Mouse (Mus musculus) liver, adult 2 months (tissue): ENCODE data around the gene Mtnr1a. TPM values are rescaled to one million over a fixed set of nuclear protein-coding genes. Genes with fewer than 3 reads are reported as not detected.
"Not testable (repeated sequence)": the region's sequence is repeated elsewhere in the genome, so short reads cannot be mapped to it uniquely, and the experiment has no call there.

Experiments used
- DNase-seq: peaks from one replicate; pipeline ENCODE4 v3.0.0-alpha.2; 2011; ENCODE audit warnings: low read depth, low spot score; ENCODE audit errors: extremely low read depth
- H3K27ac ChIP-seq: fragments of 200-500 bp; replicated peaks from 2 replicates; pipeline ENCODE4 v1.5.1; 2012; ENCODE audit warnings: low read depth, mild to moderate bottlenecking, control low read depth, inconsistent platforms, low read length; ENCODE audit not compliant: insufficient read depth
- H3K27me3 ChIP-seq: fragments of 200-500 bp; 2 replicates; pipeline ENCODE4 v1.6.1; 2012; ENCODE audit warnings: mild to moderate bottlenecking, moderate library complexity, low read length, inconsistent platforms; ENCODE audit not compliant: control insufficient read depth, insufficient read depth
- H3K36me3 ChIP-seq: fragments of 200-500 bp; 2 replicates; pipeline ENCODE4 v1.6.1; 2012; ENCODE audit warnings: low read length, inconsistent platforms; ENCODE audit not compliant: control insufficient read depth, insufficient read depth
- H3K4me1 ChIP-seq: fragments of 200-500 bp; 2 replicates; pipeline ENCODE4 v1.6.1; 2011; ENCODE audit warnings: low read length; ENCODE audit not compliant: control insufficient read depth, insufficient read depth
- H3K4me3 ChIP-seq: fragments of 200-500 bp; 2 replicates; pipeline ENCODE4 v1.5.1; 2011; ENCODE audit warnings: low read depth, mild to moderate bottlenecking, control low read depth, low read length, moderate library complexity; ENCODE audit not compliant: insufficient read depth
- H3K79me2 ChIP-seq: fragments of 200-500 bp; 2 replicates; pipeline ENCODE4 v1.6.1; 2012; ENCODE audit warnings: inconsistent platforms, mild to moderate bottlenecking, low read length, moderate library complexity; ENCODE audit not compliant: control insufficient read depth, insufficient read depth
- H3K9ac ChIP-seq: fragments of 200-500 bp; 2 replicates; pipeline ENCODE4 v1.6.1; 2012; ENCODE audit warnings: low read depth, mild to moderate bottlenecking, control low read depth, inconsistent platforms, low read length
- CTCF ChIP-seq: fragments of 200-500 bp; IDR thresholded peaks from 2 replicates; pipeline ENCODE4 v1.5.1; 2011; ENCODE audit warnings: low read depth, low read length, control low read depth
- POLR2A ChIP-seq: fragments of 200-500 bp; IDR thresholded peaks from 2 replicates; pipeline ENCODE4 v1.6.1; 2011; ENCODE audit warnings: low read length, control low read depth; ENCODE audit not compliant: insufficient read depth; ENCODE audit errors: extremely low read depth
- WGBS: fragments of 180-500 bp; shearing (Covaris S2); methylation state at CpG from one replicate; pipeline ENCODE4 v1.1.7; 2018; 5-methylcytosine and 5-hydroxymethylcytosine counted together
- polyA plus RNA-seq: library from polyadenylated mRNA; depleted of rRNA; stranded (reverse); fragments of >200 nt; gene quantifications from 2 replicates; pipeline ENCODE4 v1.2.3, GENCODE M21; 2012
- total RNA-seq: library from RNA; depleted of rRNA; stranded (reverse); fragments of >200 nt; gene quantifications from 2 replicates; pipeline ENCODE4 v1.2.3, GENCODE M21; 2014

The Mtnr1a gene
- total and polyA plus RNA-seq, 2 experiments: 0.22 to 0.37 TPM

GRCm38 (mm10) chr8:45064197-45064869 lies 4.6 kb upstream of the Mtnr1a start:
- no peaks in the 10 kb centered on the region for H3K79me2 ChIP-seq
- no peaks in the 10 kb centered on the region for H3K36me3 ChIP-seq
- TF ChIP-seq CTCF: no peak
- TF ChIP-seq POLR2A: no peak
- H3K4me1 ChIP-seq: peaks cover 7% of the 10 kb centered on the region; the same call in 1 of the 2 replicates
- no peaks in the 10 kb centered on the region for H3K27me3 ChIP-seq
- WGBS: 63% methylated on average over 8 of the region's 8 CpGs
- no peak for DNase-seq
- no peak overlapping the region for H3K27ac ChIP-seq
- no peak overlapping the region for H3K9ac ChIP-seq
- no peak overlapping the region for H3K4me3 ChIP-seq

- not testable (repeated sequence) for H3K4me3 ChIP-seq
- 85% methylated on average over 1 of the region's 1 CpGs for whole genome bisulfite sequencing
Observed at GRCm38 (mm10) chr8:45065391-45065790, 3.5 kb upstream of the Mtnr1a start.

GRCm38 (mm10) chr8:45070949-45071348 lies 2.0 kb downstream of the Mtnr1a start:
- DNase-seq: peak; percentile 50
- no peak overlapping the region for H3K9ac ChIP-seq
- H3K4me3 ChIP-seq: no peak overlapping the region
- TF ChIP-seq CTCF: no peak
- TF ChIP-seq POLR2A: no peak
- H3K36me3 ChIP-seq: no peaks in the 10 kb centered on the region
- 0 out of 2 replicates have a peak, but pooled peaks cover 8% of the 10 kb centered on the region for H3K4me1 ChIP-seq
- H3K27ac ChIP-seq: no peak overlapping the region
- H3K27me3 ChIP-seq: no peaks in the 10 kb centered on the region
- H3K79me2 ChIP-seq: no peaks in the 10 kb centered on the region
- 55% methylated on average over 8 of the region's 8 CpGs for WGBS

More at GRCm38 (mm10) chr8:45065391-45065790, 3.5 kb upstream of the Mtnr1a start:
- not testable (repeated sequence) for H3K27ac ChIP-seq, H3K9ac ChIP-seq, H3K79me2 ChIP-seq, H3K27me3 ChIP-seq, DNase-seq, H3K36me3 ChIP-seq
- H3K4me1 ChIP-seq: peaks cover 13% of the 10 kb centered on the region; the same call in 1 of the 2 replicates

- Histone ChIP-seq H3K4me3 (no peak overlapping the region), H3K27ac (no peak overlapping the region), H3K79me2 (no peaks in the 10 kb centered on the region), H3K9ac (no peak overlapping the region), H3K27me3 (no peaks in the 10 kb centered on the region), H3K36me3 (no peaks in the 10 kb centered on the region), H3K4me1 (no peaks in the 10 kb centered on the region)
- 79% methylated on average over 3 of the region's 3 CpGs for WGBS
- DNase-seq: no peak
- TF ChIP-seq POLR2A: no peak
- no peak for TF ChIP-seq CTCF
Observed at GRCm38 (mm10) chr8:45080850-45081249, 11.9 kb downstream of the Mtnr1a start.

GRCm38 (mm10) chr8:45093599-45093998 lies 24.7 kb downstream of the Mtnr1a start:
- Histone ChIP-seq H3K27me3 (no peaks in the 10 kb centered on the region), H3K4me3 (no peak overlapping the region), H3K4me1 (no peaks in the 10 kb centered on the region), H3K79me2 (no peaks in the 10 kb centered on the region), H3K9ac (no peak overlapping the region), H3K27ac (no peak overlapping the region), H3K36me3 (no peaks in the 10 kb centered on the region)
- DNase-seq: no peak
- TF ChIP-seq POLR2A (no peak), CTCF (no peak)
- 78% methylated on average over 3 of the region's 3 CpGs for WGBS

GRCm38 (mm10) chr8:45109371-45110063 lies 40.6 kb downstream of the Mtnr1a start:
- 34% methylated on average over 13 of the region's 13 CpGs for WGBS
- Histone ChIP-seq H3K4me1 (0 out of 2 replicates have a peak, but pooled peaks cover 3% of the 10 kb centered on the region), H3K27ac (no peak overlapping the region), H3K36me3 (no peaks in the 10 kb centered on the region), H3K4me3 (no peak overlapping the region), H3K9ac (no peak overlapping the region), H3K79me2 (no peaks in the 10 kb centered on the region), H3K27me3 (0 out of 2 replicates have a peak, but pooled peaks cover 2% of the 10 kb centered on the region)
- DNase-seq: no peak
- no peak for TF ChIP-seq CTCF
- TF ChIP-seq POLR2A: no peak
